Mouse (Mus musculus) liver, postnatal 0 days (tissue): ENCODE measurements around the gene Kcnh6.
"Not testable (repeated sequence)": the region's sequence is repeated elsewhere in the genome, so short reads cannot be mapped to it uniquely, and the experiment has no call there.

Experiments
- CTCF ChIP-seq: sonication (generic); IDR thresholded peaks from 2 replicates; pipeline ENCODE4 v1.5.1; 2016; ENCODE audit warnings: antibody characterized with exemption, low read depth
- EP300 ChIP-seq: IDR thresholded peaks from 2 replicates; pipeline ENCODE4 v1.6.1; 2016; ENCODE audit warnings: antibody characterized with exemption, low read depth, mild to moderate bottlenecking

DNA sequence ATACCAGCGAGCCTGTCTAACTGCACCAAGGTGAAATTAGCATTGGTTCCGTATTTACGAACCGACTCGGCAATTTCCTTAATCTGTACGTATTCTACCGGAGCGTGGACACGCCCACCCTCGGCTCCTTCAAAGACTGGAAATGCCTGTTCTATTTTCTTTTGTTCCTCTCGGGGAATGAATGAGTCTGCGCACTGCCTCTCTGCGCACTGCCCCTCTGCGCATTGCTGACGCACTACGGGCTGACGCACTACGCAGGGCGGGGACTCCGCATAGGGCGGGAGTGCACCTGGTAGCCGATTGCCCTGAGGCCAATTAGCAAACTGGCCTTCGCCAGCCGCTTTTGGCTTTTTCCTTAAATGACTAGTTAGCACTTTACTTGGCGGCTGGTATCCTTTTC lies 24.1 kb downstream of the Kcnh6 start:
- not testable (repeated sequence) for TF ChIP-seq CTCF, EP300
